Mouse (Mus musculus) CH12.LX (cell line): ENCODE measurements around the gene Pkd1l3.
A peak's percentile ranks its signal among the peaks of the same experiment; 100 is the strongest.

Experiments used
- CTCF ChIP-seq, 2 experiments: IDR thresholded peaks in 1 of 2; conservative IDR thresholded peaks in 1 of 2; 2 replicates each; pipeline ENCODE4 v1.5.1; 2011 to 2012; ENCODE audit warnings: low read depth in 2 of 2, low read length in 2 of 2, improper control_type of control experiment in 1 of 2, inconsistent platforms in 1 of 2, mild to moderate bottlenecking in 1 of 2, moderate library complexity in 1 of 2
- EP300 ChIP-seq: IDR thresholded peaks from 2 replicates; pipeline ENCODE4 v1.6.1; 2011; ENCODE audit warnings: low read length, improper control_type of control experiment
- ETS1 ChIP-seq: conservative IDR thresholded peaks from 2 replicates; pipeline ENCODE4 v1.6.1; 2012; ENCODE audit warnings: low read depth, mild to moderate bottlenecking, inconsistent platforms, low read length, improper control_type of control experiment, moderate library complexity
- HCFC1 ChIP-seq: IDR thresholded peaks from 2 replicates; pipeline ENCODE4 v1.6.1; 2012; ENCODE audit warnings: low read depth, mild to moderate bottlenecking, inconsistent platforms, low read length, improper control_type of control experiment
- JUND ChIP-seq: conservative IDR thresholded peaks from 2 replicates; pipeline ENCODE4 v1.6.1; 2011; ENCODE audit warnings: low read depth, low read length, improper control_type of control experiment
- KAT2A ChIP-seq: IDR thresholded peaks from 2 replicates; pipeline ENCODE4 v1.6.1; 2012; ENCODE audit warnings: low read length, improper control_type of control experiment, inconsistent platforms; ENCODE audit not compliant: insufficient replicate concordance
- MAX ChIP-seq: IDR thresholded peaks from 2 replicates; pipeline ENCODE4 v1.6.1; 2011; ENCODE audit warnings: low read length, improper control_type of control experiment
- MAZ ChIP-seq: IDR thresholded peaks from 2 replicates; pipeline ENCODE4 v1.6.1; 2012; ENCODE audit warnings: low read depth, mild to moderate bottlenecking, inconsistent platforms, low read length, improper control_type of control experiment, moderate library complexity
- NRF1 ChIP-seq: IDR thresholded peaks from 2 replicates; pipeline ENCODE4 v1.6.1; 2014; ENCODE audit warnings: low read depth, mild to moderate bottlenecking, inconsistent platforms, low read length, improper control_type of control experiment, moderate library complexity
- POLR2A ChIP-seq: IDR thresholded peaks from 2 replicates; pipeline ENCODE4 v1.6.1; 2011; ENCODE audit warnings: low read depth, mild to moderate bottlenecking, improper control_type of control experiment, low read length
- POLR2AphosphoS2 ChIP-seq: IDR thresholded peaks from 2 replicates; pipeline ENCODE4 v1.6.1; 2011; ENCODE audit warnings: low read depth, low read length, improper control_type of control experiment
- SMC3 ChIP-seq: IDR thresholded peaks from 2 replicates; pipeline ENCODE4 v1.6.1; 2011; ENCODE audit warnings: low read depth, low read length, improper control_type of control experiment
- ZC3H11A ChIP-seq: IDR thresholded peaks from 2 replicates; pipeline ENCODE4 v1.6.1; 2012; ENCODE audit warnings: low read depth, mild to moderate bottlenecking, inconsistent platforms, low read length, improper control_type of control experiment

GRCm38 (mm10) chr8:109607650-109608049, 6.7 kb upstream of the Pkd1l3 start:
- TF ChIP-seq CTCF (conservative IDR thresholded peaks at IDR 0.05 in 1 of 2, IDR thresholded peaks at IDR 0.05 in 1 of 2; ENCODE audit: low read depth in 2 of 2, low read length in 2 of 2) (no peak), POLR2AphosphoS2 (no peak), HCFC1 (no peak), NRF1 (no peak), JUND (no peak), MAX (peak; percentile 84), MAZ (no peak), SMC3 (no peak), EP300 (no peak), POLR2A (no peak), ZC3H11A (no peak), KAT2A (no peak), ETS1 (no peak)
